Mouse (Mus musculus) G1E (cell line): Measurements from ENCODE around the gene Fance. TPM values are rescaled to one million over a fixed set of nuclear protein-coding genes. Genes with fewer than 3 reads are reported as not detected.

Experiments used
- ATAC-seq: 2 replicates; pipeline ENCODE4 v1.8.0; 2016; ENCODE audit warnings: mild to moderate bottlenecking; ENCODE audit not compliant: insufficient number of reproducible peaks, poor library complexity, low FRiP score, severe bottlenecking; ENCODE audit errors: extremely low read depth
- DNase-seq: peaks from one replicate; pipeline ENCODE4 v3.0.0; 2012; ENCODE audit warnings: low spot score
- H3K27me3 ChIP-seq: 2 replicates; pipeline ENCODE4 v1.6.1; 2012; ENCODE audit warnings: mild to moderate bottlenecking, low read length, inconsistent platforms; ENCODE audit not compliant: insufficient read depth
- H3K36me3 ChIP-seq: replicated peaks from 2 replicates; pipeline ENCODE3; 2012; ENCODE audit warnings: mild to moderate bottlenecking, inconsistent platforms
- H3K4me1 ChIP-seq: 2 replicates; pipeline ENCODE4 v1.6.1; 2012; ENCODE audit warnings: low read depth, low read length, inconsistent platforms, mixed read lengths; ENCODE audit not compliant: insufficient read depth
- H3K4me3 ChIP-seq: 2 replicates; pipeline ENCODE4 v1.5.1; 2012; ENCODE audit warnings: low read depth, mild to moderate bottlenecking, inconsistent platforms, low read length, moderate library complexity, mixed read lengths
- H3K9me3 ChIP-seq: replicated peaks from 2 replicates; pipeline ENCODE4 v1.6.1; 2012; ENCODE audit warnings: inconsistent platforms
- CTCF ChIP-seq: IDR thresholded peaks from 2 replicates; pipeline ENCODE4 v1.5.1; 2012; ENCODE audit warnings: low read depth, low read length, inconsistent platforms, mixed read lengths
- GATA1 ChIP-seq: IDR thresholded peaks from 2 replicates; pipeline ENCODE4 v1.6.1; 2012; ENCODE audit warnings: borderline replicate concordance, low read length, inconsistent platforms, mixed read lengths
- GATA2 ChIP-seq: IDR thresholded peaks from 2 replicates; pipeline ENCODE4 v1.6.1; 2012; ENCODE audit warnings: low read depth, low read length, inconsistent platforms, borderline replicate concordance
- POLR2AphosphoS5 ChIP-seq: IDR thresholded peaks from 2 replicates; pipeline ENCODE4 v1.6.1; 2012; ENCODE audit warnings: low read depth, low read length, inconsistent platforms; ENCODE audit not compliant: insufficient replicate concordance
- TAL1 ChIP-seq: conservative IDR thresholded peaks from 2 replicates; pipeline ENCODE4 v1.6.1; 2012; ENCODE audit warnings: low read depth, low read length, inconsistent platforms, mixed read lengths
- polyA plus RNA-seq: library from polyadenylated mRNA; stranded (reverse); fragments of >175 nt; gene quantifications from 2 replicates; pipeline ENCODE4 v1.2.3, GENCODE M21; 2012
- total RNA-seq, 2 experiments: library from RNA; stranded (forward) in 1 of 2; stranded (reverse) in 1 of 2; fragments of 200-1000 nt in 1 of 2; fragments of >200 nt in 1 of 2; fragmentation: Nextera tagmentation in 1 of 2; gene quantifications; 2 replicates each; pipeline ENCODE4 v1.2.3; 2014 to 2017

Gene Fance
- total and polyA plus RNA-seq, 3 experiments = 33.9 to 79.0 (median 50.1) TPM

- Histone ChIP-seq H3K36me3 (peaks cover 60% of the 10 kb centered on the region), H3K9me3 (no peaks in the 10 kb centered on the region), H3K27me3 (peaks cover 10% of the 10 kb centered on the region; the same call in 1 of the 2 replicates), H3K4me3 (no peak overlapping the region), H3K4me1 (peaks cover 17% of the 10 kb centered on the region)
- DNase-seq (no peak), ATAC-seq (no peak)
- TF ChIP-seq CTCF (no peak), TAL1 (no peak), POLR2AphosphoS5 (no peak), GATA2 (no peak), GATA1 (no peak)
These were observed 13.5 kb upstream of the Fance start for GRCm38 (mm10) chr17:28299669-28300320.

DNA sequence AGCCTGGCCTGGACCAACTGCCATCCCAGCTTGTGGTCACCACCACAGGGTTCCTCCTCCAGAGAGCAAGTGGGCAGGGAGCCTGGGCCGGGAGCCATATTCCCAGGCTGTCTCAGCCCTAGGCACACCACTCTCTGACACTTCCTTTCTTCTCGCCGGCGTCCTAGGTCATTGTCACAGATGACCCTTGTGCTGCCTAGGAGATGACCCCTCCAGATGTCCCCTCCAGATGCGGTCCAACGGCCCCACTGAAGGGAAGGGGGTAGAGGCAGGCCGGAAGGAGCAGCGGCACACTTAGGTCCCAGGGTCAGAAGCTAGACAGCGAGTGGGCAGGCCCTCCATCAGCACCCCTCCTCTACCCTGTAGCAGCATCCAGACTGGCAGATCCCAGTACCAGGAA, 13.0 kb upstream of the Fance start:
- Histone ChIP-seq H3K27me3 (peaks cover 10% of the 10 kb centered on the region; the same call in 1 of the 2 replicates), H3K4me3 (no peak overlapping the region), H3K36me3 (peaks cover 54% of the 10 kb centered on the region), H3K4me1 (peaks cover 17% of the 10 kb centered on the region), H3K9me3 (peaks cover 3% of the 10 kb centered on the region)
- DNase-seq (no peak), ATAC-seq (no peak)
- TF ChIP-seq CTCF (no peak), GATA2 (no peak), POLR2AphosphoS5 (no peak), GATA1 (no peak), TAL1 (no peak)

DNA sequence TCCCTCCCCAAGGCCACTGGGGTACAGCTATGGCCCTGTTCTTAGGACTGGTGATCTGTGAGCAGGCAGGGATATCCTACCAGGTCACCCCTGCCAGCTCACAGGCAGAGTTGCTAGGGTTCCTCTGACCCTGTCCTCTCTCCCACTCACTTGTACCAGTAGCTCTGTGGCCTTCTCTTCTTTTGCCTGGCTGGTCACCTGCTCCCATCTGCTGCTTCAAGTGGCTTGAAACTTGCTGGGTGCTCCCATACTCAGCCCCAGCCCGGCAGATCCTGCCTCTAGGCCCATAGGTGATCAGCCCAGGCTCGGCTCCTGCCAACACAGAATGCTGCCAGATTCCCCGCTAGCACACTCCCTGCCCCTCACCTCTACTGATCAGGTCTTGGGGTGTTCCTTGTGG, 12.5 kb upstream of the Fance start:
- Histone ChIP-seq H3K27me3 (peaks cover 10% of the 10 kb centered on the region; the same call in 1 of the 2 replicates), H3K36me3 (peaks cover 49% of the 10 kb centered on the region), H3K9me3 (peaks cover 7% of the 10 kb centered on the region), H3K4me1 (peaks cover 21% of the 10 kb centered on the region), H3K4me3 (no peak overlapping the region)
- DNase-seq = no peak
- no peak for TF ChIP-seq GATA2
- TF ChIP-seq CTCF = no peak
- TF ChIP-seq TAL1 = no peak
- no peak for TF ChIP-seq POLR2AphosphoS5
- TF ChIP-seq GATA1 = no peak
- no peak for ATAC-seq

GRCm38 (mm10) chr17:28305172-28305571, 8.1 kb upstream of the Fance start:
- peaks cover 10% of the 10 kb centered on the region; the same call in 1 of the 2 replicates for H3K27me3 ChIP-seq
- no peak for TF ChIP-seq CTCF
- no peak for TF ChIP-seq POLR2AphosphoS5
- no peak for TF ChIP-seq GATA1
- TF ChIP-seq GATA2 = no peak
- TF ChIP-seq TAL1 = no peak
- peaks cover 7% of the 10 kb centered on the region for H3K9me3 ChIP-seq
- H3K36me3 ChIP-seq = peaks cover 14% of the 10 kb centered on the region
- H3K4me1 ChIP-seq = peaks cover 41% of the 10 kb centered on the region
- DNase-seq = no peak
- no peak for ATAC-seq
- H3K4me3 ChIP-seq = no peak overlapping the region

GRCm38 (mm10) chr17:28308297-28309195, 4.8 kb upstream of the Fance start:
- Histone ChIP-seq H3K4me3 (peak overlapping the region; percentile 63; the same call in 1 of the 2 replicates), H3K4me1 (peaks cover 48% of the 10 kb centered on the region), H3K27me3 (peaks cover 4% of the 10 kb centered on the region; the same call in 1 of the 2 replicates), H3K9me3 (peaks cover 7% of the 10 kb centered on the region), H3K36me3 (no peaks in the 10 kb centered on the region)
- ATAC-seq (no peak), DNase-seq (peak; percentile 69)
- no peak for TF ChIP-seq POLR2AphosphoS5
- no peak for TF ChIP-seq GATA2
- TF ChIP-seq CTCF = peak; percentile 73
- TF ChIP-seq GATA1 = no peak
- TF ChIP-seq TAL1 = no peak

- H3K27me3 ChIP-seq = no peaks in the 10 kb centered on the region
- TF ChIP-seq GATA2 (no peak), POLR2AphosphoS5 (no peak), TAL1 (no peak), CTCF (no peak), GATA1 (no peak)
- DNase-seq = no peak
- ATAC-seq = no peak
- no peaks in the 10 kb centered on the region for H3K9me3 ChIP-seq
- peaks cover 62% of the 10 kb centered on the region for H3K4me1 ChIP-seq
- peaks cover 11% of the 10 kb centered on the region for H3K36me3 ChIP-seq
- no peak overlapping the region for H3K4me3 ChIP-seq
These were observed 2.5 kb upstream of the Fance start for GRCm38 (mm10) chr17:28310831-28311230.
